Mouse (Mus musculus) hindbrain, postnatal 0 days (tissue): ENCODE data around the gene Rsrc1. TPM values are rescaled to one million over a fixed set of nuclear protein-coding genes. Genes with fewer than 3 reads are reported as not detected.

Experiments
- ATAC-seq: fragments of 200-750 bp; cut with Nextera tagmentation; 2 replicates; pipeline ENCODE4 v1.8.0; 2017; ENCODE audit warnings: mild to moderate bottlenecking, moderate TSS enrichment, moderate library complexity
- DNase-seq: peaks from one replicate; pipeline ENCODE4 v3.0.0-alpha.2; 2015; ENCODE audit warnings: low spot score
- H3K27ac ChIP-seq: fragments of 300-500 bp; sonication (generic); 2 replicates; pipeline ENCODE4 v1.5.1; 2014; ENCODE audit warnings: mild to moderate bottlenecking
- H3K27me3 ChIP-seq: fragments of 300-500 bp; sonication (generic); 2 replicates; pipeline ENCODE4 v1.6.1; 2014; ENCODE audit warnings: low read length, mixed read lengths; ENCODE audit not compliant: insufficient read depth
- H3K36me3 ChIP-seq: fragments of 300-500 bp; sonication (generic); 2 replicates; pipeline ENCODE4 v1.6.1; 2014; ENCODE audit warnings: low read length, mixed read lengths; ENCODE audit not compliant: insufficient read depth
- H3K4me1 ChIP-seq: fragments of 300-500 bp; sonication (generic); 2 replicates; pipeline ENCODE4 v1.6.1; 2014; ENCODE audit warnings: antibody characterized with exemption, low read length, mixed read lengths; ENCODE audit not compliant: insufficient read depth
- H3K4me2 ChIP-seq: fragments of 300-500 bp; sonication (generic); 2 replicates; pipeline ENCODE4 v1.6.1; 2014; ENCODE audit warnings: low read depth, mild to moderate bottlenecking, low read length, moderate library complexity, mixed read lengths
- H3K4me3 ChIP-seq: fragments of 300-500 bp; sonication (generic); 2 replicates; pipeline ENCODE4 v1.5.1; 2014; ENCODE audit warnings: low read length
- H3K9ac ChIP-seq: fragments of 300-500 bp; sonication (generic); replicated peaks from 2 replicates; pipeline ENCODE4 v1.6.1; 2014; ENCODE audit warnings: mild to moderate bottlenecking, low read length, moderate library complexity, mixed read lengths
- H3K9me3 ChIP-seq: fragments of 300-500 bp; sonication (generic); 2 replicates; pipeline ENCODE4 v1.6.1; 2016; ENCODE audit warnings: low read length, mixed read lengths
- CTCF ChIP-seq: IDR thresholded peaks from 2 replicates; pipeline ENCODE4 v1.5.1; 2016; ENCODE audit warnings: antibody characterized with exemption, control low read depth, low read depth
- WGBS: fragments of 180-500 bp; shearing (Covaris S2); extraction: QIAGEN DNeasy Blood & Tissue Kit; methylation state at CpG from one replicate; pipeline ENCODE4 v1.1.7; 2014; 5-methylcytosine and 5-hydroxymethylcytosine counted together
- polyA plus RNA-seq: library from polyadenylated mRNA; unstranded; fragments of >200 nt; fragmentation: Nextera tagmentation; extraction: Ambion mirVana; gene quantifications from 2 replicates; pipeline ENCODE4 v1.2.1, GENCODE M21; 2015
- total RNA-seq: library from RNA; depleted of rRNA; stranded (reverse); fragments of >200 nt; gene quantifications from 2 replicates; pipeline ENCODE4 v1.2.3, GENCODE M21; 2014

The Rsrc1 gene
- total and polyA plus RNA-seq, 2 experiments from 2014 or later, result 24.1 to 33.3 TPM

- ATAC-seq (no peak), DNase-seq (no peak)
- Histone ChIP-seq H3K9me3 (no peaks in the 10 kb centered on the region), H3K4me2 (no peak overlapping the region), H3K9ac (no peak overlapping the region), H3K36me3 (no peaks in the 10 kb centered on the region), H3K4me3 (no peak overlapping the region), H3K4me1 (no peaks in the 10 kb centered on the region), H3K27ac (no peak overlapping the region), H3K27me3 (no peaks in the 10 kb centered on the region)
- WGBS, result 54% methylated on average over 2 of the region's 2 CpGs
- no peak for TF ChIP-seq CTCF
Measured at GRCm38 (mm10) chr3:67346674-67347073, 365.5 kb downstream of the Rsrc1 start.

- H3K4me1 ChIP-seq, result no peaks in the 10 kb centered on the region
- no peak overlapping the region for H3K4me3 ChIP-seq
- no peaks in the 10 kb centered on the region for H3K27me3 ChIP-seq
- no peak overlapping the region for H3K27ac ChIP-seq
- no peak overlapping the region for H3K9ac ChIP-seq
- ATAC-seq (no peak), DNase-seq (no peak)
- H3K36me3 ChIP-seq, result no peaks in the 10 kb centered on the region
- 69% methylated on average over 12 of the region's 12 CpGs for WGBS
- no peaks in the 10 kb centered on the region for H3K9me3 ChIP-seq
- no peak for TF ChIP-seq CTCF
- H3K4me2 ChIP-seq, result no peak overlapping the region
Measured at GRCm38 (mm10) chr3:67351406-67352127, 370.4 kb downstream of the Rsrc1 start.

GRCm38 (mm10) chr3:67352128-67352762 is 371.1 kb downstream of the Rsrc1 start:
- 14% methylated on average over 2 of the region's 5 CpGs for WGBS
- peak; percentile 87 for TF ChIP-seq CTCF
- Histone ChIP-seq H3K27me3 (no peaks in the 10 kb centered on the region), H3K4me3 (no peak overlapping the region), H3K4me2 (no peak overlapping the region), H3K9me3 (no peaks in the 10 kb centered on the region), H3K36me3 (no peaks in the 10 kb centered on the region), H3K27ac (no peak overlapping the region), H3K4me1 (no peaks in the 10 kb centered on the region), H3K9ac (no peak overlapping the region)
- ATAC-seq, result peak; percentile 76
- DNase-seq, result peak; percentile 79

GRCm38 (mm10) chr3:67352763-67353149 is 371.6 kb downstream of the Rsrc1 start:
- H3K36me3 ChIP-seq, result no peaks in the 10 kb centered on the region
- no peak overlapping the region for H3K4me2 ChIP-seq
- DNase-seq, result no peak
- no peak overlapping the region for H3K4me3 ChIP-seq
- no peak overlapping the region for H3K9ac ChIP-seq
- H3K9me3 ChIP-seq, result no peaks in the 10 kb centered on the region
- H3K27ac ChIP-seq, result no peak overlapping the region
- TF ChIP-seq CTCF, result no peak
- no peaks in the 10 kb centered on the region for H3K27me3 ChIP-seq
- peak; percentile 54 for ATAC-seq
- no peaks in the 10 kb centered on the region for H3K4me1 ChIP-seq
- 70% methylated on average over 3 of the region's 3 CpGs for WGBS

GRCm38 (mm10) chr3:67358376-67358775 is 377.2 kb downstream of the Rsrc1 start:
- Histone ChIP-seq H3K9me3 (no peaks in the 10 kb centered on the region), H3K4me1 (no peaks in the 10 kb centered on the region), H3K9ac (no peak overlapping the region), H3K27me3 (no peaks in the 10 kb centered on the region), H3K4me3 (no peak overlapping the region), H3K27ac (no peak overlapping the region), H3K36me3 (no peaks in the 10 kb centered on the region), H3K4me2 (no peak overlapping the region)
- no peak for TF ChIP-seq CTCF
- ATAC-seq (no peak), DNase-seq (no peak)
- 52% methylated on average over 7 of the region's 7 CpGs for WGBS

GRCm38 (mm10) chr3:67366087-67366892 is 385.1 kb downstream of the Rsrc1 start:
- H3K4me2 ChIP-seq, result no peak overlapping the region
- no peak overlapping the region for H3K4me3 ChIP-seq
- no peak for TF ChIP-seq CTCF
- 0 out of 2 replicates have a peak, but pooled peaks cover under 1% of the 10 kb centered on the region for H3K27me3 ChIP-seq
- DNase-seq (peak; percentile 14), ATAC-seq (no peak)
- no peak overlapping the region for H3K9ac ChIP-seq
- no peaks in the 10 kb centered on the region for H3K9me3 ChIP-seq
- 60% methylated on average over 4 of the region's 4 CpGs for WGBS
- H3K27ac ChIP-seq, result no peak overlapping the region
- H3K4me1 ChIP-seq, result no peaks in the 10 kb centered on the region
- no peaks in the 10 kb centered on the region for H3K36me3 ChIP-seq
